Mouse (Mus musculus) kidney, embryonic 14.5 days (tissue): ENCODE measurements around the gene Ddx19b. TPM values are rescaled to one million over a fixed set of nuclear protein-coding genes. Genes with fewer than 3 reads are reported as not detected.

Experiments
- ATAC-seq: fragments of 200-750 bp; cut with Nextera tagmentation; 2 replicates; pipeline ENCODE4 v1.8.0; 2017; ENCODE audit warnings: moderate number of reproducible peaks, mild to moderate bottlenecking, moderate TSS enrichment, moderate library complexity; ENCODE audit not compliant: low FRiP score, low TSS enrichment
- H3K27ac ChIP-seq: fragments of 300-500 bp; sonication (generic); 2 replicates; pipeline ENCODE4 v1.5.1; 2014; ENCODE audit warnings: low read depth, mild to moderate bottlenecking, low read length, moderate library complexity, mixed read lengths
- H3K27me3 ChIP-seq: fragments of 300-500 bp; sonication (generic); 2 replicates; pipeline ENCODE4 v1.6.1; 2014; ENCODE audit warnings: mild to moderate bottlenecking, low read length; ENCODE audit not compliant: control insufficient read depth, insufficient read depth
- H3K36me3 ChIP-seq: fragments of 300-500 bp; sonication (generic); 2 replicates; pipeline ENCODE4 v1.6.1; 2014; ENCODE audit warnings: low read length, mixed read lengths; ENCODE audit not compliant: control insufficient read depth, insufficient read depth
- H3K4me1 ChIP-seq: fragments of 300-500 bp; sonication (generic); 2 replicates; pipeline ENCODE4 v1.6.1; 2014; ENCODE audit warnings: low read length, mixed read lengths; ENCODE audit not compliant: control insufficient read depth, insufficient read depth
- H3K4me2 ChIP-seq: fragments of 300-500 bp; sonication (generic); replicated peaks from 2 replicates; pipeline ENCODE4 v1.6.1; 2014; ENCODE audit warnings: low read depth, mild to moderate bottlenecking, low read length
- H3K4me3 ChIP-seq: fragments of 300-500 bp; sonication (generic); 2 replicates; pipeline ENCODE4 v1.5.1; 2014; ENCODE audit warnings: mild to moderate bottlenecking, low read length
- H3K9ac ChIP-seq: fragments of 300-500 bp; sonication (generic); 2 replicates; pipeline ENCODE4 v1.6.1; 2014; ENCODE audit warnings: low read depth, mild to moderate bottlenecking, low read length, moderate library complexity
- H3K9me3 ChIP-seq: fragments of 300-500 bp; sonication (generic); 2 replicates; pipeline ENCODE4 v1.6.1; 2016; ENCODE audit warnings: low read length; ENCODE audit not compliant: control insufficient read depth
- WGBS: fragments of 180-500 bp; shearing (Covaris S2); extraction: QIAGEN DNeasy Blood & Tissue Kit; methylation state at CpG from one replicate; pipeline ENCODE4 v1.1.7; 2014; 5-methylcytosine and 5-hydroxymethylcytosine counted together
- polyA plus RNA-seq: library from polyadenylated mRNA; unstranded; fragments of >200 nt; fragmentation: Nextera tagmentation; extraction: Ambion mirVana; gene quantifications from 2 replicates; pipeline ENCODE4 v1.2.1, GENCODE M21; 2014

Gene Ddx19b
- polyA plus RNA-seq, 1 experiment from 2014 or later: 6.7 TPM

- no peak; the same call in 1 of the 2 replicates for ATAC-seq
- Histone ChIP-seq H3K4me3 (peak overlapping the region; percentile 60), H3K36me3 (peaks cover 7% of the 10 kb centered on the region; the same call in 1 of the 2 replicates), H3K27me3 (no peaks in the 10 kb centered on the region; the same call in 1 of the 2 replicates), H3K9ac (peak overlapping the region; percentile 43), H3K4me1 (peaks cover 11% of the 10 kb centered on the region; the same call in 1 of the 2 replicates), H3K9me3 (no peaks in the 10 kb centered on the region), H3K4me2 (peak overlapping the region; percentile 66), H3K27ac (0 out of 2 replicates have a peak overlapping the region, but pooled peaks have one; percentile 39)
- whole genome bisulfite sequencing: under 1% methylated on average over 14 of the region's 14 CpGs
Observed at GRCm38 (mm10) chr8:111061688-111062071, 30.1 kb upstream of the Ddx19b start.

GRCm38 (mm10) chr8:111058946-111059572, 27.5 kb upstream of the Ddx19b start:
- Histone ChIP-seq H3K4me1 (peaks cover 11% of the 10 kb centered on the region; the same call in 1 of the 2 replicates), H3K27ac (peak overlapping the region; percentile 30; the same call in 1 of the 2 replicates), H3K4me2 (no peak overlapping the region), H3K9me3 (no peaks in the 10 kb centered on the region), H3K36me3 (peaks cover 25% of the 10 kb centered on the region), H3K9ac (no peak overlapping the region), H3K4me3 (no peak overlapping the region), H3K27me3 (no peaks in the 10 kb centered on the region; the same call in 1 of the 2 replicates)
- ATAC-seq: no peak
- WGBS: 67% methylated on average over 2 of the region's 2 CpGs

GRCm38 (mm10) chr8:111056691-111057293, 25.2 kb upstream of the Ddx19b start:
- peaks cover 47% of the 10 kb centered on the region for H3K36me3 ChIP-seq
- ATAC-seq: peak; percentile 65

GRCm38 (mm10) chr8:111056158-111056663, 24.7 kb upstream of the Ddx19b start, which contains the start of gene Exosc6:
TSS of gene Exosc6 (plus strand) at chr8:111056339.
- under 1% methylated on average over 52 of the region's 68 CpGs for WGBS
- peak within 1 kb of the TSS; percentile 97 for H3K4me3 ChIP-seq
- H3K4me2 ChIP-seq: peak within 1 kb of the TSS; percentile 91
- H3K36me3 ChIP-seq: peaks cover 53% of the 10 kb centered on the region
- H3K9me3 ChIP-seq: no peaks in the 10 kb centered on the region
- no peaks in the 10 kb centered on the region; the same call in 1 of the 2 replicates for H3K27me3 ChIP-seq
- H3K4me1 ChIP-seq: peaks cover 10% of the 10 kb centered on the region; the same call in 1 of the 2 replicates
- H3K27ac ChIP-seq: peak within 1 kb of the TSS; percentile 93
- H3K9ac ChIP-seq: peak within 1 kb of the TSS; percentile 94
- peak; percentile 92 for ATAC-seq

More at GRCm38 (mm10) chr8:111056691-111057293, 25.2 kb upstream of the Ddx19b start:
- peak overlapping the region; percentile 93 for H3K27ac ChIP-seq
- peak overlapping the region; percentile 97 for H3K4me3 ChIP-seq
- peaks cover 11% of the 10 kb centered on the region; the same call in 1 of the 2 replicates for H3K4me1 ChIP-seq
- no peaks in the 10 kb centered on the region for H3K9me3 ChIP-seq
- peak overlapping the region; percentile 91 for H3K4me2 ChIP-seq
- no peaks in the 10 kb centered on the region; the same call in 1 of the 2 replicates for H3K27me3 ChIP-seq
- peak overlapping the region; percentile 94 for H3K9ac ChIP-seq
- WGBS: 1% methylated on average over 47 of the region's 63 CpGs

- 70% methylated on average over 2 of the region's 2 CpGs for WGBS
- no peak overlapping the region for H3K27ac ChIP-seq
- ATAC-seq: no peak
- H3K27me3 ChIP-seq: no peaks in the 10 kb centered on the region
- H3K4me1 ChIP-seq: peaks cover 5% of the 10 kb centered on the region; the same call in 1 of the 2 replicates
- peak overlapping the region; percentile 97; the same call in 1 of the 2 replicates for H3K4me3 ChIP-seq
- peaks cover 58% of the 10 kb centered on the region for H3K36me3 ChIP-seq
- no peak overlapping the region for H3K4me2 ChIP-seq
- H3K9me3 ChIP-seq: no peaks in the 10 kb centered on the region
- no peak overlapping the region for H3K9ac ChIP-seq
Observed at GRCm38 (mm10) chr8:111055661-111056060, 24.1 kb upstream of the Ddx19b start.

- 89% methylated on average over 17 of the region's 17 CpGs for WGBS
- Histone ChIP-seq H3K27ac (no peak overlapping the region), H3K4me3 (no peak overlapping the region), H3K4me2 (no peak overlapping the region), H3K9ac (no peak overlapping the region), H3K4me1 (peaks cover 5% of the 10 kb centered on the region; the same call in 1 of the 2 replicates), H3K9me3 (no peaks in the 10 kb centered on the region), H3K27me3 (no peaks in the 10 kb centered on the region), H3K36me3 (peaks cover 63% of the 10 kb centered on the region)
- ATAC-seq: no peak
Observed at GRCm38 (mm10) chr8:111055031-111055634, 23.6 kb upstream of the Ddx19b start.

- H3K9me3 ChIP-seq: no peaks in the 10 kb centered on the region
- ATAC-seq: no peak
- H3K4me2 ChIP-seq: no peak overlapping the region
- H3K27ac ChIP-seq: no peak overlapping the region
- WGBS: 93% methylated on average over 12 of the region's 12 CpGs
- no peak overlapping the region for H3K4me3 ChIP-seq
- H3K36me3 ChIP-seq: peaks cover 75% of the 10 kb centered on the region
- H3K4me1 ChIP-seq: peaks cover 5% of the 10 kb centered on the region; the same call in 1 of the 2 replicates
- H3K27me3 ChIP-seq: no peaks in the 10 kb centered on the region
- H3K9ac ChIP-seq: no peak overlapping the region
Observed at GRCm38 (mm10) chr8:111053827-111054518, 22.4 kb upstream of the Ddx19b start.

- Histone ChIP-seq H3K9ac (no peak overlapping the region), H3K36me3 (peaks cover 99% of the 10 kb centered on the region), H3K27me3 (no peaks in the 10 kb centered on the region), H3K4me1 (no peaks in the 10 kb centered on the region), H3K4me2 (no peak overlapping the region), H3K27ac (no peak overlapping the region), H3K9me3 (no peaks in the 10 kb centered on the region), H3K4me3 (no peak overlapping the region)
- 96% methylated on average over 7 of the region's 7 CpGs for WGBS
- ATAC-seq: no peak
Observed at GRCm38 (mm10) chr8:111049106-111049505, 17.6 kb upstream of the Ddx19b start.
